7 mouse cellular contexts compared by ENCODE assay signal in genomic region chr4:107313690-107314478, GRCm38 (mm10). TPM values are rescaled to one million over a fixed set of nuclear protein-coding genes. Genes with fewer than 3 reads are reported as not detected.
A peak's percentile ranks its signal among the peaks of the same experiment; 100 is the strongest.
DNase-seq lines count a peak whose midpoint lies in the region; ATAC-seq lines count a peak whose summit lies in the region.

Gene Yipf1, plus strand, starts transcription at chr4:107314363.

- no peaks in the 10 kb centered on the region for H3K9me3 ChIP-seq in intestine, embryonic 15.5 days
- H3K9me3 ChIP-seq in midbrain, embryonic 10.5 days (replicated peaks) = no peaks in the 10 kb centered on the region

- no peaks in the 10 kb centered on the region for H3K27me3 ChIP-seq in intestine, embryonic 15.5 days (replicated peaks)
- no peaks in the 10 kb centered on the region for H3K27me3 ChIP-seq in midbrain, embryonic 10.5 days (ENCODE audit: low read depth, poor library complexity, severe bottlenecking)

- peak within 1 kb of the TSS; percentile 59 for H3K4me3 ChIP-seq in intestine, embryonic 15.5 days (replicated peaks)
- H3K4me3 ChIP-seq in midbrain, embryonic 10.5 days = peak within 1 kb of the TSS; percentile 73

- WGBS in intestine, embryonic 15.5 days = under 1% methylated on average over 29 of the region's 29 CpGs
- WGBS in midbrain, embryonic 10.5 days = under 1% methylated on average over 29 of the region's 29 CpGs

- peak within 1 kb of the TSS; percentile 82 for H3K4me2 ChIP-seq in intestine, embryonic 15.5 days (replicated peaks)

- ATAC-seq in intestine, embryonic 15.5 days = peak; percentile 95

- H3K36me3 ChIP-seq in intestine, embryonic 15.5 days = no peaks in the 10 kb centered on the region
- peaks cover 11% of the 10 kb centered on the region for H3K36me3 ChIP-seq in midbrain, embryonic 10.5 days

- H3K9ac ChIP-seq in intestine, embryonic 15.5 days = peak within 1 kb of the TSS; percentile 47

- DNase-seq in adrenal gland, adult 18-20 months (ENCODE audit: low spot score in 2 of 2) = peak; percentile 82 to 83
- peak; percentile 95 for DNase-seq in embryo, embryonic 11 days
- peak; percentile 85 to 88 for DNase-seq in gastrocnemius, postnatal 36 days
- DNase-seq in left cerebral cortex, postnatal 25 days (ENCODE audit: low spot score in 2 of 2) = peak; percentile 85 to 93
- peak; percentile 88 for DNase-seq in midbrain, embryonic 10.5 days (ENCODE audit: low spot score)
- DNase-seq in right cerebral cortex, postnatal 4 days = peak; percentile 78

- intact Hi-C loops in gastrocnemius, postnatal 36 days (cut with DNase I) = loop anchor here (2.0 kb wide), 1 partner anchor 61 kb away; the partner anchor contains the start of genes Hspb11 and Lrrc42
- intact Hi-C loops in left cerebral cortex, postnatal 25 days (cut with DNase I) = loop anchor here (1.0 kb wide), 1 partner anchor 61 kb away; the partner anchor contains the start of genes Hspb11 and Lrrc42

- peak within 1 kb of the TSS; percentile 38; the same call in 1 of the 2 replicates for H3K27ac ChIP-seq in intestine, embryonic 15.5 days
- H3K27ac ChIP-seq in midbrain, embryonic 10.5 days (replicated peaks) = peak within 1 kb of the TSS; percentile 86

- peaks cover 8% of the 10 kb centered on the region for H3K4me1 ChIP-seq in intestine, embryonic 15.5 days (replicated peaks)
- H3K4me1 ChIP-seq in midbrain, embryonic 10.5 days = peaks cover 20% of the 10 kb centered on the region

RNA-seq across cellular contexts. Expression of gene Yipf1, which starts in this region (rescaled TPM):
- total RNA-seq in adrenal gland, adult 18-20 months (2021) = 10 to 100 TPM; 44.4 to 67.8 TPM
- 1 to 10 TPM; 7.6 to 8.3 TPM for total RNA-seq in gastrocnemius, postnatal 36 days (2021)
- 69.3 and 76.8 TPM in 2 replicates for polyA plus RNA-seq in intestine, embryonic 15.5 days (2015; fragmentation: Nextera tagmentation; extraction: Ambion mirVana)
- 10 to 100 TPM; 41.3 to 44.9 TPM for total RNA-seq in left cerebral cortex, postnatal 25 days (2021)
- polyA plus RNA-seq in midbrain, embryonic 10.5 days (2016; fragmentation: Nextera tagmentation; extraction: Ambion mirVana) = 37.8 and 42.6 TPM in 2 replicates

Comparison
In these comparisons a context has a peak if more than half of its experiments do, and no peak if none do; other contexts are left out.
1. Peak in every context shown above with its lines: DNase-seq, ATAC-seq, H3K4me3 ChIP-seq and H3K27ac ChIP-seq.
2. RNA of gene Yipf1 (total RNA-seq): 44.4 to 67.8 TPM in adrenal gland, adult 18-20 months and 41.3 to 44.9 TPM in left cerebral cortex, postnatal 25 days; 7.6 to 8.3 TPM in gastrocnemius, postnatal 36 days; every median in the first group is over 4 times any median in the second.